Mouse (Mus musculus): ENCODE measurements at regions not wholly inside any gene's neighbourhood (a gene's known extent, or its start where the extent isn't known, plus 50 kb on each side); places are given as distances from the start of the nearest gene placed in this dataset.

GRCm38 (mm10) chr7:130073890-130074819 lies 446.0 kb downstream of the Ate1 start:
- peak; percentile 30 for DNase-seq (ENCODE audit: low spot score)

GRCm38 (mm10) chr7:130082662-130083061 lies 437.5 kb downstream of the Ate1 start:
- DNase-seq (ENCODE audit: low spot score) = no peak

DNA sequence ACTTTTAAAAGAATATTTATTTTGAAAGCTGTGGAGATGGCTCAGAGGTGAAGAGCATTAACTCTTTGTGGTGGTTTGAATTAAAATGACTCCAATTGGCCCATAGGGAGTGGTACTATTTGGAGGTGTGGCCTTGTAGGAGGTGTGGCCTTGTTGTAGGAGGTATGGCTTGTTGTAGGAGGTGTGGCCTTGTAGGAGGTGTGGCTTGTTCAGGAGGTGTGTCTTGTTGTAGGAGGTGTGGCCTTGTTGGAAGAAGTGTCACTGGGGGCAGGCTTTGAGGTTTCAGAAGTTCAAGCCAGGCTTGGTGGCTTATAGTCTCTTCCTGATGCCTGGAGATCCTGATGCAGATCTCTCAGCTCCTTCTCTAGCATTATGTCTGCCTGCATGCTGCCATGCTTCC lies 434.5 kb downstream of the Ate1 start:
- no peak for DNase-seq (ENCODE audit: low spot score)

DNA sequence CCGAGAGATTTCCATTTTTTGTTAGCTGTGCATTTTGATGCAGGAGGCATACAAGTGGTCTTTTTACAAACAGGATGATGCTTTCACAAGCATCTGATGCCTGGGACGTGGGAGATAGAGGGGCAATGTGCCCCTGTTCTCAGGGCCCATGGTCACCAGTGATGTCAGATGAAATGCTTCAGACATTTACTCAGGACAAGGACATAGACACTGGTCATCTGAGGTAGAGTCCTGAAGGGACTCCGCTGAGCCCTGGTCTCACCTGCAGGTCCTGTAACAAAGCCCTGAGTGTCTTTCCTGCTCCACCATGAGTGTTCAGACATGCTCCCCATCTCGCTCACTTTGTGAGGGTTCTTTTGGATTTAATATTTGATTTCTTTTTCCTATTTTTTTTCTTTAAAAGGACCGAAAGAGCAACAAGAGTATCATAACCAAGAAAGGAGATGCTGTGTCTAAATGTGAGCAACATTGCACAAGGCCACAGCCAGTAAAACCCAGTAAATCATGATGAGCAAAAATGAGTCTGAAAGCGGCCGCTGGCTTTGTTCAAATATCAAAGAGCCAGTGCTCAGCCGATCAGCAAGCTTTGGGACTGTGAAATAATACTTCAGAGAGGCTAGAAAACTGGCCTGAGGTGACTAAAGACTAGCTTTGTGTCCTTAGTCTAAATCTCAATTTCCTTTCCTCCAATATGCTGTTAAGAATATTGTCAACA lies 430.1 kb downstream of the Ate1 start:
- no peak for DNase-seq (ENCODE audit: low spot score)

DNA sequence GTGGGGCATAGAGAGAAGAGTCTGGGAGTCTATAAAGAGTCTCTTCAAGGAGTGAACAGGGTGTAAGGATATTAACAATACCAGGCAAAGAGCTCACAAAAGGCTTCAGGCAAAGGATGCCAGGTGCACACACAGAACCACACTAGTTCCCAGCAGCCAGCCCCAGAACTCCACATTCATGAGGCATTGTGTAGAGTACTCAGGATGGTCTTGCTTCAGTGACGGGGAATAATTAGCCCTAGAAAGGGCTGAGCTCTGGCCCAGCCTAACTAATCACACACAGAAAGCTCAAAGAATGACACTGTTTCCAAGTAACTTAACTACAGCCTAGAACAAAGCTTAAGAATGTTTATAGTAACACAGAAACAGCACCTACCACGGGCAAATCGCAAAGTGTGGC lies 428.2 kb downstream of the Ate1 start:
- no peak for DNase-seq (ENCODE audit: low spot score)

DNA sequence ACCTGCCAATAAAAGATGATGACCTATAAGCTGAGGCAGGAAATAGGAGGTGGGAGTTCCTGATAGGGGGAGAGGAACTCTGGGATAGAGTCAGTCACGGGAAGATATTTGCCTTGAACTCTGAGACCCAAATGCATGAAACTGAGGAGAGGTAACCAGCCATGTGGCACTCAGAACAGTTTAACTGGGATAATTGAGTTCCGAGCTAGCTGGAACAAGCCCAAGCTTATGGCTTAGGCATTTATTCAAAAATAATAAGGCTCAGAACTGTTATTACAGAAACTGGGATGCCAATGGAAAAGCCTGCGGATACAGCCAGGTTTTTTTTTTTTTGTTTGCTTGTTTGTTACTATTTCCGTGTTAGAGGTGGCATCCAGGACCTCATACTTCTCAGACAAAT lies 425.0 kb downstream of the Ate1 start:
- DNase-seq (ENCODE audit: low spot score) = no peak

GRCm38 (mm10) chr7:130098606-130099005 lies 421.6 kb downstream of the Ate1 start:
- peak; percentile 54 for DNase-seq (ENCODE audit: low spot score)

GRCm38 (mm10) chr7:130102671-130103070 lies 417.5 kb downstream of the Ate1 start:
- DNase-seq (ENCODE audit: low spot score) = no peak

- DNase-seq (ENCODE audit: low spot score) = no peak
These were observed 413.2 kb downstream of the Ate1 start for GRCm38 (mm10) chr7:130106961-130107360.

DNA sequence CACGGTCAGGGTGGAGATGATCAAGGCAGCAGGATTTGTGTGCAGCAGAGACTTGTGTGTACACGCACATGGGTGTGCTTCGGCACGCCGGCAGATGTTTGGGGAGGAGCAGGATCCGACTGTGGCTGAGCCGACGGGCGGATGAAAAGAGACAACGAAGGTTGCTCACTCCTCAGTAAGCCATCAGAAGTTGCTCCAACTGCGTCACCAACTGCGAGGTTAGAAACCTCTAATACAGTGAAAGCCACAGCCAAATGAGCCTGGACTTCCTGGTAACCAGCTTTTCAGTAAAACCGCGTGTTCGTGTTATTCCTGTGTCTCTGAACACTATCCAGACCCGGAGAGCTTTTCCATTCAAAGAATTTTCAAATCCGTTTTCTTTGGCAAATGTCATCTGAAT lies 411.8 kb downstream of the Ate1 start:
- DNase-seq (ENCODE audit: low spot score) = no peak

Data from lung, postnatal 25 days (tissue).